Mouse (Mus musculus): ENCODE results near the gene Plcl1.

The Plcl1 gene

GRCm38 (mm10) chr1:55525748-55526147 lies 120.0 kb downstream of the Plcl1 start:
- no peak for DNase-seq (ENCODE audit: low read depth)

- DNase-seq (ENCODE audit: low read depth), result peak; percentile 83
Observed at GRCm38 (mm10) chr1:55528547-55529304, 123.0 kb downstream of the Plcl1 start.

GRCm38 (mm10) chr1:55533823-55534222 lies 128.1 kb downstream of the Plcl1 start:
- DNase-seq (ENCODE audit: low read depth), result no peak

GRCm38 (mm10) chr1:55554405-55554804 lies 148.7 kb downstream of the Plcl1 start:
- DNase-seq (ENCODE audit: low read depth), result no peak

GRCm38 (mm10) chr1:55557960-55558359 lies 152.2 kb downstream of the Plcl1 start:
- DNase-seq (ENCODE audit: low read depth), result no peak

GRCm38 (mm10) chr1:55558409-55558808 lies 152.7 kb downstream of the Plcl1 start:
- DNase-seq (ENCODE audit: low read depth), result no peak

GRCm38 (mm10) chr1:55559998-55560397 lies 154.3 kb downstream of the Plcl1 start:
- DNase-seq (ENCODE audit: low read depth), result no peak

GRCm38 (mm10) chr1:55565933-55566332 lies 160.2 kb downstream of the Plcl1 start:
- DNase-seq (ENCODE audit: low read depth), result no peak

- no peak for DNase-seq (ENCODE audit: low read depth)
Observed at GRCm38 (mm10) chr1:55567801-55568360, 162.2 kb downstream of the Plcl1 start.

- DNase-seq (ENCODE audit: low read depth), result no peak
Observed at GRCm38 (mm10) chr1:55570225-55570624, 164.5 kb downstream of the Plcl1 start.

GRCm38 (mm10) chr1:55571399-55571798 lies 165.7 kb downstream of the Plcl1 start:
- DNase-seq (ENCODE audit: low read depth), result no peak

- no peak for DNase-seq (ENCODE audit: low read depth)
Observed at GRCm38 (mm10) chr1:55572202-55572601, 166.5 kb downstream of the Plcl1 start.

GRCm38 (mm10) chr1:55572664-55573063 lies 166.9 kb downstream of the Plcl1 start:
- no peak for DNase-seq (ENCODE audit: low read depth)

GRCm38 (mm10) chr1:55575916-55576315 lies 170.2 kb downstream of the Plcl1 start:
- no peak for DNase-seq (ENCODE audit: low read depth)

- DNase-seq (ENCODE audit: low read depth), result no peak
Observed at GRCm38 (mm10) chr1:55581752-55582151, 176.0 kb downstream of the Plcl1 start.

GRCm38 (mm10) chr1:55585441-55585840 lies 179.7 kb downstream of the Plcl1 start:
- DNase-seq (ENCODE audit: low read depth), result no peak

GRCm38 (mm10) chr1:55588090-55588489 lies 182.4 kb downstream of the Plcl1 start:
- no peak for DNase-seq (ENCODE audit: low read depth)

- no peak for DNase-seq (ENCODE audit: low read depth)
Observed at GRCm38 (mm10) chr1:55590047-55590446, 184.3 kb downstream of the Plcl1 start.

- DNase-seq (ENCODE audit: low read depth), result no peak
Observed at GRCm38 (mm10) chr1:55600496-55600895, 194.8 kb downstream of the Plcl1 start.

- no peak for DNase-seq (ENCODE audit: low read depth)
Observed at GRCm38 (mm10) chr1:55604593-55604992, 198.9 kb downstream of the Plcl1 start.

- DNase-seq (ENCODE audit: low read depth), result no peak
Observed at GRCm38 (mm10) chr1:55605450-55605849, 199.7 kb downstream of the Plcl1 start.

- no peak for DNase-seq (ENCODE audit: low read depth)
Observed at GRCm38 (mm10) chr1:55605956-55606355, 200.2 kb downstream of the Plcl1 start.

- no peak for DNase-seq (ENCODE audit: low read depth)
Observed at GRCm38 (mm10) chr1:55606405-55606804, 200.7 kb downstream of the Plcl1 start.

Data from 416B (cell line).